Mouse (Mus musculus): Measurements from ENCODE around the gene Mtx2. TPM values are rescaled to one million over a fixed set of nuclear protein-coding genes. Genes with fewer than 3 reads are reported as not detected.

Mtx2 gene
- total and polyA plus RNA-seq, 3 experiments = 56.4 to 186 (median 111) TPM

DNA sequence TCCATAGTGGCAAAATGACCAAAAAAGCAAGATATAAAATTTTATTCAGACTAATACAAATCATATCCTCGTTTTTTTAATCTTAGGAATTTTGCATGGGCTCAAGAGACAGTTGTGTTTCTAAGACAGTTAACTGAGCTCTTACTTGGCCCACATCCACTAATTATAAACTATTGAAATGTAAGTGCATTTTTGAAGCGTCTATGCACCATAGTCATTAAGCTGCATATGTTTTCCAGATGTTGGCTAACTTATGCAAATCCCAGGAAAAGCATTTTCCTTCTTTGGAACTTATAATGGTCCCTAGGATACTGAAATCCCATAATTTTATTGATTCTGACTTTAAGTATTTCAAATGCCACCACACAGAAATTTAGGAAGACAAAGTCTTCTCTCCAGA is 68.5 kb downstream of the Mtx2 start:
- Histone ChIP-seq H3K4me1 (ENCODE audit: control insufficient read depth in 1 of 2, insufficient read depth in 2 of 2) (no peaks in the 10 kb centered on the region), H3K9me3 (replicated peaks; ENCODE audit: low read length) (peaks cover 2% of the 10 kb centered on the region), H3K36me3 (replicated peaks in 1 of 2; ENCODE audit: control insufficient read depth in 1 of 2, insufficient read depth in 1 of 2, low read length in 1 of 2) (no peaks in the 10 kb centered on the region), H3K4me2 (ENCODE audit: insufficient read depth, low read depth, poor library complexity, severe bottlenecking) (no peak overlapping the region), H3K79me2 (replicated peaks; ENCODE audit: control insufficient read depth, extremely low read depth, insufficient read depth, poor library complexity, severe bottlenecking) (no peaks in the 10 kb centered on the region), H3K27me3 (replicated peaks) (no peaks in the 10 kb centered on the region), H3K27ac (ENCODE audit: insufficient read depth, low read depth) (no peak overlapping the region), H3K4me3 (replicated peaks in 1 of 3; ENCODE audit: low read depth in 2 of 3, low read length in 2 of 3, poor library complexity in 1 of 3) (no peak overlapping the region), H3K9ac (ENCODE audit: insufficient read depth, low read depth) (no peak overlapping the region)
- TF ChIP-seq CHD2 (IDR thresholded peaks at IDR 0.05; ENCODE audit: low read length) = no peak
- TF ChIP-seq TBP (conservative IDR thresholded peaks at IDR 0.05; ENCODE audit: low read depth, low read length) = no peak
- no peak for TF ChIP-seq NRF1 (IDR thresholded peaks at IDR 0.05; ENCODE audit: low read depth, low read length)
- no peak for TF ChIP-seq GABPA (IDR thresholded peaks at IDR 0.05; ENCODE audit: insufficient replicate concordance, low read depth, low read length)
- no peak for TF ChIP-seq TCF12 (IDR thresholded peaks at IDR 0.05; ENCODE audit: low read depth, low read length)
- no peak for TF ChIP-seq CTCF (conservative IDR thresholded peaks at IDR 0.05 in 1 of 2, IDR thresholded peaks at IDR 0.05 in 1 of 2; ENCODE audit: low read depth in 2 of 2, low read length in 2 of 2)
- TF ChIP-seq USF1 (IDR thresholded peaks at IDR 0.05; ENCODE audit: low read depth, low read length) = no peak
- TF ChIP-seq UBTF (IDR thresholded peaks at IDR 0.05; ENCODE audit: low read depth, low read length) = no peak
- no peak for TF ChIP-seq MXI1 (IDR thresholded peaks at IDR 0.05; ENCODE audit: low read depth, low read length)
- no peak for DNase-seq (ENCODE audit: extremely low read depth)
- in situ Hi-C loops (cut with MboI; ENCODE audit: low pct_ligation_motif_present, low pct_unique_long_range_greater_than_20kb, low sequenced_read_pairs) = no loop called here
- dilution Hi-C loops (cut with MboI; ENCODE audit: extremely low pct_ligation_motif_present, extremely low pct_unique_long_range_greater_than_20kb, low sequenced_read_pairs) = no loop called here

DNA sequence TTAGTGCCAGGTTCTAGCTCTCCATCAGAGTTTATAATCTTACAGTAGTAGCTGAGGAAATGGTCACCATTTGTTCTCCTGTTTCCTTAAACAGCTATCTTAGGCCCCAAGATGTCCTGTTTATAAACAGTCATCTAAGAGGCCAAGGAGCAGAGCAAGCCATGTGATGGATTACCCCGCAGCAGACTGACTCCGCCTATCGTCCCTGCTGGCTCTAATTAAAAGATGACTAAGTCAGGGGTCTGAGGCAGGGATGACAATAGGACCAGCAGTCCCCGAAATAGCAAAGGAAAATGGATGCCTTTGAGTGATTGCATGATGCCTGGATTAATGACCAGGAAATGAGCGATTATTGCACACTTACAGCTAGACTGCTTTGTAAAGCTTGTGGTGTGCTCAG is 74.4 kb downstream of the Mtx2 start:
- in situ Hi-C loops (cut with MboI; ENCODE audit: low pct_ligation_motif_present, low pct_unique_long_range_greater_than_20kb, low sequenced_read_pairs) (no loop called here), dilution Hi-C loops (cut with MboI; ENCODE audit: extremely low pct_ligation_motif_present, extremely low pct_unique_long_range_greater_than_20kb, low sequenced_read_pairs) (no loop called here)
- peaks cover 2% of the 10 kb centered on the region for H3K9me3 ChIP-seq (replicated peaks; ENCODE audit: low read length)
- H3K27me3 ChIP-seq (replicated peaks) = no peaks in the 10 kb centered on the region
- no peak overlapping the region for H3K4me3 ChIP-seq (replicated peaks in 1 of 3; ENCODE audit: low read depth in 2 of 3, low read length in 2 of 3, poor library complexity in 1 of 3)
- no peak overlapping the region for H3K9ac ChIP-seq (ENCODE audit: insufficient read depth, low read depth)
- H3K36me3 ChIP-seq (replicated peaks in 1 of 2; ENCODE audit: control insufficient read depth in 1 of 2, insufficient read depth in 1 of 2, low read length in 1 of 2) = no peaks in the 10 kb centered on the region
- no peak for TF ChIP-seq NRF1 (IDR thresholded peaks at IDR 0.05; ENCODE audit: low read depth, low read length)
- no peak for TF ChIP-seq POLR2AphosphoS2 (IDR thresholded peaks at IDR 0.05; ENCODE audit: low read depth, low read length)
- no peak for TF ChIP-seq CHD2 (IDR thresholded peaks at IDR 0.05; ENCODE audit: low read length)
- no peak for TF ChIP-seq GABPA (IDR thresholded peaks at IDR 0.05; ENCODE audit: insufficient replicate concordance, low read depth, low read length)
- H3K79me2 ChIP-seq (replicated peaks; ENCODE audit: control insufficient read depth, extremely low read depth, insufficient read depth, poor library complexity, severe bottlenecking) = no peaks in the 10 kb centered on the region
- DNase-seq (ENCODE audit: extremely low read depth) = no peak
- H3K27ac ChIP-seq (ENCODE audit: insufficient read depth, low read depth) = no peak overlapping the region
- no peaks in the 10 kb centered on the region for H3K4me1 ChIP-seq (ENCODE audit: control insufficient read depth in 1 of 2, insufficient read depth in 2 of 2)
- H3K4me2 ChIP-seq (ENCODE audit: insufficient read depth, low read depth, poor library complexity, severe bottlenecking) = no peak overlapping the region

DNA sequence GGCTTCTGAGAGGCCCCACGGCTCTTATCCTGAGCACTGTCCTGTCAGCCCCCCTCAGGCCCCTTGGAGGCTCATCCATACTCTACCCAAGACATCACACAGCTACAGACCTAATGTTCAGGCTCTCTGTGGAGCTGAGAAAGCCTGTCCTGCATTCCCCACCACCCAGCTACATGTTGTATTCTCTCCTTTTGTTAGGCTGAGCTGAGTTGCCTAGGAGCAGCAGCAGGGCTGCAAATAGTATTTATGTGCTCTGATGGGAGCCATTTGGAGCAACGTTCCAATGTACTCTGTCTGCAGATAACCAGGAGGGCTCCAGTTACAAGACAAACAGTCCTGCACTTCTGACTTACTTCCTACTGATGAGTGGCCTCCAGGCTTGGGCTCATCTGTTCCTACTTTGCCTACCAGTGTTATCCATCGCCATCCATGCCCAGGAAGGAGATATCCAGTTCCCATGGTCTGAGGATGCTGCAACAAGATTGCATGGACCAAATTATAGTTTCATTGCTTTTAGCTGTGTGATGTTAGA is 76.2 kb downstream of the Mtx2 start:
- TF ChIP-seq KAT2A (IDR thresholded peaks at IDR 0.05; ENCODE audit: insufficient replicate concordance, low read length) = no peak
- TF ChIP-seq ZKSCAN1 (IDR thresholded peaks at IDR 0.05; ENCODE audit: borderline replicate concordance, low read depth, low read length) = no peak
- no peak for TF ChIP-seq NELFE (IDR thresholded peaks at IDR 0.05; ENCODE audit: low read depth, low read length)
- TF ChIP-seq BHLHE40 (IDR thresholded peaks at IDR 0.05; ENCODE audit: low read depth, low read length) = no peak
- TF ChIP-seq ZNF384 (IDR thresholded peaks at IDR 0.05; ENCODE audit: low read depth, low read length) = no peak
- no peak for TF ChIP-seq TBP (conservative IDR thresholded peaks at IDR 0.05; ENCODE audit: low read depth, low read length)
- no peak for TF ChIP-seq ETS1 (conservative IDR thresholded peaks at IDR 0.05; ENCODE audit: low read depth, low read length)
- no peak for TF ChIP-seq USF1 (IDR thresholded peaks at IDR 0.05; ENCODE audit: low read depth, low read length)
- Histone ChIP-seq H3K27ac (ENCODE audit: insufficient read depth, low read depth) (no peak overlapping the region), H3K27me3 (replicated peaks) (no peaks in the 10 kb centered on the region), H3K9me3 (replicated peaks; ENCODE audit: low read length) (no peaks in the 10 kb centered on the region), H3K79me2 (replicated peaks; ENCODE audit: control insufficient read depth, extremely low read depth, insufficient read depth, poor library complexity, severe bottlenecking) (no peaks in the 10 kb centered on the region), H3K36me3 (replicated peaks in 1 of 2; ENCODE audit: control insufficient read depth in 1 of 2, insufficient read depth in 1 of 2, low read length in 1 of 2) (no peaks in the 10 kb centered on the region), H3K4me3 (replicated peaks in 1 of 3; ENCODE audit: low read depth in 2 of 3, low read length in 2 of 3, poor library complexity in 1 of 3) (no peak overlapping the region), H3K4me2 (ENCODE audit: insufficient read depth, low read depth, poor library complexity, severe bottlenecking) (no peak overlapping the region), H3K4me1 (ENCODE audit: control insufficient read depth in 1 of 2, insufficient read depth in 2 of 2) (no peaks in the 10 kb centered on the region), H3K9ac (ENCODE audit: insufficient read depth, low read depth) (no peak overlapping the region)
- in situ Hi-C loops (cut with MboI; ENCODE audit: low pct_ligation_motif_present, low pct_unique_long_range_greater_than_20kb, low sequenced_read_pairs) (no loop called here), dilution Hi-C loops (cut with MboI; ENCODE audit: extremely low pct_ligation_motif_present, extremely low pct_unique_long_range_greater_than_20kb, low sequenced_read_pairs) (no loop called here)
- DNase-seq (ENCODE audit: extremely low read depth) = no peak
